Mouse (Mus musculus) lung, embryonic 14.5 days (tissue): Measurements from ENCODE around the gene Zic1. TPM values are rescaled to one million over a fixed set of nuclear protein-coding genes. Genes with fewer than 3 reads are reported as not detected.

Source experiments
- ATAC-seq: fragments of 200-750 bp; cut with Nextera tagmentation; 2 replicates; pipeline ENCODE4 v1.8.0; 2017; ENCODE audit warnings: mild to moderate bottlenecking, moderate TSS enrichment, moderate library complexity; ENCODE audit not compliant: insufficient read depth
- DNase-seq: peaks from one replicate; pipeline ENCODE4 v3.0.0-alpha.2; 2015
- H3K27ac ChIP-seq: fragments of 300-500 bp; sonication (generic); 2 replicates; pipeline ENCODE4 v1.5.1; 2014; ENCODE audit warnings: low read depth, mild to moderate bottlenecking, moderate library complexity
- H3K27me3 ChIP-seq: fragments of 300-500 bp; sonication (generic); 2 replicates; pipeline ENCODE4 v1.6.1; 2014; ENCODE audit warnings: low read length, control low read depth; ENCODE audit not compliant: insufficient read depth
- H3K36me3 ChIP-seq: fragments of 300-500 bp; sonication (generic); 2 replicates; pipeline ENCODE4 v1.6.1; 2014; ENCODE audit warnings: control low read depth; ENCODE audit not compliant: insufficient read depth
- H3K4me1 ChIP-seq: fragments of 300-500 bp; sonication (generic); 2 replicates; pipeline ENCODE4 v1.6.1; 2014; ENCODE audit warnings: antibody characterized with exemption, control low read depth; ENCODE audit not compliant: insufficient read depth
- H3K4me2 ChIP-seq: fragments of 300-500 bp; sonication (generic); 2 replicates; pipeline ENCODE4 v1.6.1; 2014; ENCODE audit warnings: mild to moderate bottlenecking
- H3K4me3 ChIP-seq: fragments of 300-500 bp; sonication (generic); 2 replicates; pipeline ENCODE4 v1.5.1; 2014; ENCODE audit warnings: low read depth, low read length
- H3K9ac ChIP-seq: fragments of 300-500 bp; sonication (generic); 2 replicates; pipeline ENCODE4 v1.6.1; 2014
- H3K9me3 ChIP-seq: fragments of 300-500 bp; sonication (generic); 2 replicates; pipeline ENCODE4 v1.6.1; 2016; ENCODE audit warnings: low read depth, low read length, control low read depth
- CTCF ChIP-seq: IDR thresholded peaks from 2 replicates; pipeline ENCODE4 v1.5.1; 2016; ENCODE audit warnings: antibody characterized with exemption, low read depth
- WGBS: fragments of 180-500 bp; shearing (Covaris S2); extraction: QIAGEN DNeasy Blood & Tissue Kit; methylation state at CpG from one replicate; pipeline ENCODE4 v1.1.7; 2014; 5-methylcytosine and 5-hydroxymethylcytosine counted together
- polyA plus RNA-seq: library from polyadenylated mRNA; unstranded; fragments of >200 nt; fragmentation: Nextera tagmentation; extraction: Ambion mirVana; gene quantifications from 2 replicates; pipeline ENCODE4 v1.2.1, GENCODE M21; 2014

Gene Zic1
- polyA plus RNA-seq, 1 experiment from 2014 or later: not detected

DNA sequence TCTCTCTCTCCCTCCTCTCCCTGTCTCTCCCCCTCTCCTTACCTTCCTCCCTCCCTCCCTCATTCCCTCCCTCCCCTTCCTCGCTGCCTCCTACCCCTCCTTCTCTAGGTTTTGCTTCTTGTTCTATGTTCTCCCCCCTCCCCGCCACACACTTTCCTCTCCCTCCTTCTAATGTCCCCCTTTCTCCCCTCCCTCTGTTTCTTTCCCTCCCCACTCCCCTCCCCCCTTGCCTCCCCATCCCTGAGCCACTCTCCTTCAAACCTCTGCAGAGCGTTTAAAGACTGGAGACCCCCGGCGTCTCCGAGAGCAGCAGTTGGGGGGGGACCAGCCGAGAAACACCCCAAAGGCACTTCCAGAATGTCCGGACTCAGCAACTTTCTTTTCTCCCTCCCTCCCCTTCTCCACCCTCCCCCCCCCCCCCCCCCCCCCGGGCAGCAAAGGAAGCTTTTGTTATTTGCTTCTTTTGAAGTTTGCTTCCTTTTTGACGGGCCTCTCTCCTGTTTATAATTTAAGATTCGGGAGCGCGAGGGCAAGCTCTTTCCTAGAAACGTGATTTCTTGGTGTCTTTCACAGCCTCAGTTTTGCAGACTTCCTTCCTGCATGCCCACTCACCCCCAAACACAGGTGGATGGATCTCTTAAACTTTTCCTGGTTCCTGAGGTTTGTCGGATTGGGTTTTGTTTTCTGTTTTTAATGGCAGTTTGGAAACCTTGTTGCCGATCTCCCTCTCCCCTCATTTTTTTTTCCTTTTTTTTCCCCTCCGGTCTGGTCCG lies 802 bp upstream of the Zic1 start:
- H3K4me2 ChIP-seq: no peak overlapping the region
- H3K9me3 ChIP-seq: no peaks in the 10 kb centered on the region
- ATAC-seq (no peak), DNase-seq (no peak)
- TF ChIP-seq CTCF: no peak
- peaks cover 98% of the 10 kb centered on the region for H3K27me3 ChIP-seq
- H3K4me1 ChIP-seq: no peaks in the 10 kb centered on the region
- 2% methylated on average over 18 of the region's 18 CpGs for WGBS
- H3K4me3 ChIP-seq: no peak overlapping the region
- no peaks in the 10 kb centered on the region for H3K36me3 ChIP-seq
- H3K27ac ChIP-seq: no peak overlapping the region
- H3K9ac ChIP-seq: no peak overlapping the region

DNA sequence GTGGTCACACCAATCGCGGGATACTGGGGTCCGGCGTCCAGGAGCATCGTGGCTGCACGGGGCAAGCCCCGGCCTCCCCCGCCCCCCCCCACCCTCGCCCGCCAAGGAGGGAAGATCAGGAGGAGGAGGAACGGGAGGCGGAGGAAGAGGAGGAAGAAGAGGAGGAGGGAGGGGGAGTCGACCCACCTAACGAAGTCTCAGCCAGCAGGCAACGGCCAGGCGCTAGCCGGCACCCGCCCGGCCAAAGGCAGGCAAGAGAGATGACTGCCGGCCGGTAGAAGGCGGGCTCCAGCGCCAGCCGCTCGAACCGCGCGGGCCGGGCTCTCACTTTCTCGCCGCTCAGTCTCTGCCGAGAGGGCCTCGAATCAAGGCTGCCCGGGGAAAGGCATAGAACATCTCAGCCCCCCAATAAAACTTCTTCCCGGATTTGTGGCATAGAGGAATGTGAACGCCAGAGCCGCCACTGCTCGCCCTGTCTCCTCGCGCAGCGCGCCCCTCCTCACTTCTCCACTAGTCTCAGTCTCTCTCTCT lies 574 bp downstream of the Zic1 start:
- peak overlapping the region; percentile 40 for H3K4me2 ChIP-seq
- WGBS: under 1% methylated on average over 41 of the region's 42 CpGs

DNA sequence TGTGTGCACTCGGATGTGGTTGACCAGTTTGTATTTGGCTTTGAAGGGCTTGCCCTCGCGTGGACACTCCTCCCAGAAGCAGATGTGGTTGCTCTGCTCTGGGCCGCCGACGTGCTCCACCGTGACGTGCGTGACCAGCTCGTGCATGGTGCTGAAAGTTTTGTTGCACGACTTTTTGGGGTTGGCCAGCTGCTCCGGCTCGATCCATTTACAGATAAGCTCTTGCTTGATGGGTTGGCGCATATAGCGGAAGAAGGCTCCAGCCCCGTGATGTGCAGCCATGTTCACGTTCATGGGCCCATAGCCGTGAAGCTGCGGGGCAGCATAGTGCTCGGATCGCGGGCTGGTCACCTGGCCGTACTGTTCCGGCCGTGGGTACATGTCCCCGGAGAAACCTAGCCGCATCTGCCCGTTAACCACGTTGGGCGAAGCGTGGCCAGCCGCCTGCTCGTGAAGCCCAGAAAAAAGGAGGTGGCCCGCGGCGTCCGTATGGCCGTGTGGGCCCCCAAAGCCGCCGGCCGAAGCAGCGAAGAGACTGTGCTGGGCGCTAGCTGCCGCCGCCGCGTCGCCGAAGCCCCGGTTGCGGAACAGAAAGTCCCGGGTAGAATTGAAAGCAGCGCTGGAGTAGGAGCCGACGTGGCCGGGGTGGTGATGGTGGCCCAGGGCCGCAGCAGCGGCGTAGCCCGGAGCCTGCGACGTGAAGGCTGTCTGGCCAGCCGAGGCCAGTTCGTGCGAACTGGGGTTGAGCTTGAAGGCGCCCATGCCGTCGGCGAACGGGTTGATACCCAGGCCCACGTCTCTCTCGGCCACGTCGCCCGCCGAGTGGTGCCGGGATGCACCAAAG lies 1.3 kb downstream of the Zic1 start:
- DNase-seq (peak; percentile 41), ATAC-seq (peak; percentile 33; the same call in 1 of the 2 replicates)
- H3K4me2 ChIP-seq: peak overlapping the region; percentile 40
- no peak overlapping the region for H3K27ac ChIP-seq
- peak overlapping the region; percentile 20 for H3K4me3 ChIP-seq
- no peaks in the 10 kb centered on the region for H3K9me3 ChIP-seq
- no peak overlapping the region; the same call in 1 of the 2 replicates for H3K9ac ChIP-seq
- no peaks in the 10 kb centered on the region for H3K36me3 ChIP-seq
- H3K27me3 ChIP-seq: peaks cover 96% of the 10 kb centered on the region
- under 1% methylated on average over 77 of the region's 77 CpGs for WGBS
- TF ChIP-seq CTCF: no peak
- no peaks in the 10 kb centered on the region for H3K4me1 ChIP-seq

More for the DNA sequence above, 574 bp downstream of the Zic1 start:
- Histone ChIP-seq H3K36me3 (no peaks in the 10 kb centered on the region), H3K27me3 (peaks cover 98% of the 10 kb centered on the region), H3K9me3 (no peaks in the 10 kb centered on the region), H3K4me1 (no peaks in the 10 kb centered on the region), H3K9ac (no peak overlapping the region), H3K4me3 (peak overlapping the region; percentile 20), H3K27ac (no peak overlapping the region)
- peak; percentile 54 for DNase-seq
- no peak for TF ChIP-seq CTCF
- peak; percentile 76 for ATAC-seq

DNA sequence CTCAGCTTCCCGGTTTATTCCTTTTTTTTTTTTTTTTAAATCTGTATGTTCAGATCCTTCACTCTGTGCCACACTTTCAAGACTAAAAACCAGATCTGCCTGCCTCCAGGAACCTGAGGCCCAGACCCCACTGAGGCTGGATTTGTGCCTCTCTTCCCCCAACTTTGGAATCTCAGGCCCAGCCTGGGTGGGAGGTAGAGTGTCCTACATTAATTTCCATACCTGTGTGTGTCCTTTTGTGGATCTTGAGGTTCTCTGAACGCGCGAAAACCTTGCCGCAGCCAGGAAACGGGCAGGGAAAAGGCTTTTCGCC lies 1.8 kb downstream of the Zic1 start:
- no peaks in the 10 kb centered on the region for H3K36me3 ChIP-seq
- H3K9ac ChIP-seq: no peak overlapping the region
- ATAC-seq (no peak), DNase-seq (peak; percentile 1)
- peaks cover 96% of the 10 kb centered on the region for H3K27me3 ChIP-seq
- H3K9me3 ChIP-seq: no peaks in the 10 kb centered on the region
- H3K27ac ChIP-seq: no peak overlapping the region
- no peaks in the 10 kb centered on the region for H3K4me1 ChIP-seq
- 0% methylated on average over 7 of the region's 7 CpGs for WGBS
- no peak overlapping the region for H3K4me2 ChIP-seq
- no peak for TF ChIP-seq CTCF
- H3K4me3 ChIP-seq: no peak overlapping the region

DNA sequence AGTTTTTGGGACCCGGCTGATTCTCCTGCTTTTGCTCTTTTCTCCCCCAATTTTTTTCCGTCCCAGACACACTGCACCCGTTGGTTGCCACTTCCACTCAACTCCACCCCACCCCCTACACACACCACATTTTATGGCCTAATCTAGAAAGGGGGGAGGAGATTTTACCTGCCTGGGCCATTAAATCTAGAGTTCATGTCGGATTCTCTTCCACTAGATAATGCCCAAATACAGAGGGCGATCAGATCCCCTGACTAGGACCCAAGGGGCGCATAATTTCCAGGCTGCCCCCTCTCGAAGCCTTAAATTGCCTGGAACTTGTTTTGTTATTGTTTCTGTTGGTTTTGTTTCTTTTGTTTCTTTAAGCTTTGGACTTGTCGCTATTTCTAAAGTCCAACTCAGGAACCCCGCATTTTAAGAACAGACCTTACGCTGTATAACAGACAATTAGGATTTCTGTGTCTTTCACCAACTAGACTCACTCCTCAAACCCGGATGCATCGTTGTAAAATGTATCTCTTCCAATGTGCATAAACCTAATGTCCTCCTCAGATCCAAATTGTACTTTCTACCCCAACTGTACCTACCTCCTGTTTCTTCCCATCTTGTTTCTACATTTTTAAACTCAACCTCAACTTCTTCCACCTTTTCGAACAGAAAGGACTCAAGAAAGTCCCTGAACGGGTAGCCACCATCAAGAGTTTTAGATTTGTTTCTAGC lies 2.4 kb downstream of the Zic1 start:
- Histone ChIP-seq H3K27ac (no peak overlapping the region), H3K36me3 (no peaks in the 10 kb centered on the region), H3K4me1 (no peaks in the 10 kb centered on the region), H3K4me3 (no peak overlapping the region), H3K4me2 (no peak overlapping the region), H3K9ac (no peak overlapping the region), H3K27me3 (peaks cover 91% of the 10 kb centered on the region), H3K9me3 (no peaks in the 10 kb centered on the region)
- DNase-seq (peak; percentile 16), ATAC-seq (no peak)
- 6% methylated on average over 14 of the region's 14 CpGs for WGBS
- no peak for TF ChIP-seq CTCF

DNA sequence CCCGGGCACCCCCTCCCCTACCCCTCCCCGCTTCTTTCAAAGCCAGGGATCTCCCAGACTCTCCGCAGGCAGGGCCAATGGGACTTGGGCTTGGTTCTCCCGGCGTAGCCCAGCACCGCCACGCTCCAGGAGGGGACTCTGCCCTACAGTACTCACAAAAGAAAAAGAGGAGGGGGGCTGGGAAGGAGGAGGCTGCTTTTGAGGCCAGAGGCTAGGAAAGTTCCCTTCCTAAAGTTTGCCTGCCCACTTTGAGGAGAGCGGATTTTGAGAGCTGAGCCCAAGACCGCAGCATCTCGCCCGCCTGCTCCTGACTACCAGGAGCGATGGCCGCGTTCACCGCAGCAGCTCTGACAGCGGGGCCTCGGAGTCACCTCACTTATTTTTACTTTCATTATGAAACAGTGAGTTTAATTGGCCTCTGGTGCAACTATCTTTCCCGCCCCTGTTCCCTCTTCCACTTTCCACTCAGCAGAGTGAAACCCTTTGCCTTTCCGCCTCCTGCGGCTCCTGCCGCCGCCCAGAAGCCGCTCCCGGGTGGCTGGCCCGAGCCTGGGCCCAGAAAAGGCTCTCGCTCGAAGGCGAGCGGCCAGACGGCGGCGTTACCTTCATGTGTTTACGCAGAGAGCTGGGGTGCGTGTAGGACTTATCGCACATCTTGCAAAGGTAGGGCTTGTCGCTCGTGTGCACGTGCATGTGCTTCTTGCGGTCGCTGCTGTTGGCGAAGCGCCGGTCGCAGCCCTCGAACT lies 3.6 kb downstream of the Zic1 start, which contains the start of gene Zic4:
Zic4 (plus strand) TSS at position 558 of the 746 bp plus-strand sequence.
- DNase-seq (peak; percentile 52), ATAC-seq (peak; percentile 60; the same call in 1 of the 2 replicates)
- Histone ChIP-seq H3K27me3 (peaks cover 93% of the 10 kb centered on the region), H3K27ac (no peak within 1 kb of the TSS), H3K4me1 (no peaks in the 10 kb centered on the region), H3K4me2 (peak within 1 kb of the TSS; percentile 50), H3K9me3 (no peaks in the 10 kb centered on the region), H3K36me3 (no peaks in the 10 kb centered on the region), H3K4me3 (peak within 1 kb of the TSS; percentile 30), H3K9ac (no peak within 1 kb of the TSS; the same call in 1 of the 2 replicates)
- no peak for TF ChIP-seq CTCF
- under 1% methylated on average over 45 of the region's 45 CpGs for WGBS
